Mouse (Mus musculus): ENCODE measurements around the gene Desi2.
"Not testable (repeated sequence)": the region's sequence is repeated elsewhere in the genome, so short reads cannot be mapped to it uniquely, and the experiment has no call there.

Desi2 gene

GRCm38 (mm10) chr1:178258821-178259220, 71.6 kb downstream of the Desi2 start:
- no peak for DNase-seq (ENCODE audit: low spot score)

GRCm38 (mm10) chr1:178265381-178265780, 78.2 kb downstream of the Desi2 start:
- not testable (repeated sequence) for DNase-seq (ENCODE audit: low spot score)

- peak; percentile 14 for DNase-seq (ENCODE audit: low spot score)
Observed at GRCm38 (mm10) chr1:178270635-178271034, 83.4 kb downstream of the Desi2 start.

- no peak for DNase-seq (ENCODE audit: low spot score)
Observed at GRCm38 (mm10) chr1:178275174-178275730, 88.0 kb downstream of the Desi2 start.

GRCm38 (mm10) chr1:178275738-178276053, 88.5 kb downstream of the Desi2 start:
- no peak for DNase-seq (ENCODE audit: low spot score)

- DNase-seq (ENCODE audit: low spot score), result no peak
Observed at GRCm38 (mm10) chr1:178276054-178276911, 89.1 kb downstream of the Desi2 start.

GRCm38 (mm10) chr1:178283314-178283713, 96.1 kb downstream of the Desi2 start:
- DNase-seq (ENCODE audit: low spot score), result not testable (repeated sequence)

GRCm38 (mm10) chr1:178283946-178284720, 96.9 kb downstream of the Desi2 start:
- DNase-seq (ENCODE audit: low spot score), result no peak

- no peak for DNase-seq (ENCODE audit: low spot score)
Observed at GRCm38 (mm10) chr1:178287601-178288176, 100.5 kb downstream of the Desi2 start.

GRCm38 (mm10) chr1:178291716-178292115, 104.5 kb downstream of the Desi2 start:
- DNase-seq (ENCODE audit: low spot score), result no peak

- DNase-seq (ENCODE audit: low spot score), result no peak
Observed at GRCm38 (mm10) chr1:178294051-178294450, 106.8 kb downstream of the Desi2 start.

- DNase-seq (ENCODE audit: low spot score), result not testable (repeated sequence)
Observed at GRCm38 (mm10) chr1:178301261-178301660, 114.0 kb downstream of the Desi2 start.

GRCm38 (mm10) chr1:178303425-178303824, 116.2 kb downstream of the Desi2 start:
- peak; percentile 61 for DNase-seq (ENCODE audit: low spot score)
